In genomic region chr11:50090982-50091675, GRCm38 (mm10) we compare ENCODE assay signal across 15 mouse cellular contexts. TPM values are rescaled to one million over a fixed set of nuclear protein-coding genes. Genes with fewer than 3 reads are reported as not detected.
DNase-seq lines count a peak whose midpoint lies in the region; ATAC-seq lines count a peak whose summit lies in the region.
"Had no signal": no experiment of that assay in that cellular context is flagged by ENCODE, and none has a peak within 500 bp of the region (broad histone marks: within the 10 kb centered on the region; RNA-seq: fewer than 3 reads in every experiment).

No protein-coding gene starts in this region.

- H3K4me3 ChIP-seq in heart, embryonic 13.5 days = no peak overlapping the region
- H3K4me3 ChIP-seq in midbrain, embryonic 13.5 days (replicated peaks) = no peak overlapping the region
- H3K4me3 ChIP-seq: limb, embryonic 12.5 days; neural tube, embryonic 15.5 days had no signal

- 41% methylated on average over 5 of the region's 5 CpGs for WGBS in heart, embryonic 13.5 days
- 41% methylated on average over 5 of the region's 5 CpGs for WGBS in midbrain, embryonic 13.5 days

- intact Hi-C loops in heart, postnatal 14 days (cut with DNase I) = no loop called here

- peak overlapping the region; percentile 39; the same call in 1 of the 2 replicates for H3K27ac ChIP-seq in heart, embryonic 13.5 days (replicated peaks)
- peak overlapping the region; percentile 27 for H3K27ac ChIP-seq in midbrain, embryonic 13.5 days
- H3K27ac ChIP-seq: limb, embryonic 12.5 days; neural tube, embryonic 15.5 days had no signal

- H3K36me3 ChIP-seq in heart, embryonic 13.5 days = peaks cover 43% of the 10 kb centered on the region
- peaks cover 75% of the 10 kb centered on the region for H3K36me3 ChIP-seq in midbrain, embryonic 13.5 days

- H3K9me3 ChIP-seq in heart, embryonic 13.5 days = no peaks in the 10 kb centered on the region
- no peaks in the 10 kb centered on the region for H3K9me3 ChIP-seq in midbrain, embryonic 13.5 days
- H3K9me3 ChIP-seq: limb, embryonic 12.5 days; neural tube, embryonic 15.5 days had no signal

- no peak overlapping the region for H3K4me2 ChIP-seq in heart, embryonic 13.5 days
- H3K4me2 ChIP-seq in midbrain, embryonic 13.5 days (replicated peaks) = no peak overlapping the region
- H3K4me2 ChIP-seq: limb, embryonic 12.5 days; neural tube, embryonic 15.5 days had no signal

- DNase-seq in heart, postnatal 14 days = no peak
- DNase-seq in brain, adult 2 months (ENCODE audit: low read depth, low spot score) = peak; percentile 95
- peak; percentile 96 for DNase-seq in cerebellum, adult 9-10 months
- no peak for DNase-seq in layer of hippocampus, postnatal 14 days (ENCODE audit: low spot score in 2 of 2)
- DNase-seq: adrenal gland, postnatal 36 days; gastrocnemius, postnatal 25 days; heart, postnatal 36 days; kidney, adult 9 months; liver, postnatal 0 days had no signal

- H3K9ac ChIP-seq in heart, embryonic 13.5 days = peak overlapping the region; percentile 38; the same call in 1 of the 2 replicates
- H3K9ac ChIP-seq in midbrain, embryonic 13.5 days (replicated peaks) = no peak overlapping the region
- H3K9ac ChIP-seq: limb, embryonic 12.5 days; liver, postnatal 0 days; neural tube, embryonic 15.5 days had no signal

- ATAC-seq in heart, embryonic 13.5 days (ENCODE audit: extremely low read depth, insufficient number of reproducible peaks, low FRiP score, low TSS enrichment) = no peak
- peak; percentile 53; the same call in 1 of the 2 replicates for ATAC-seq in midbrain, embryonic 13.5 days
- ATAC-seq in megakaryocyte-erythroid progenitor cell, adult 5-6 weeks (replicated peaks; ENCODE audit: low FRiP score, low TSS enrichment, poor library complexity, severe bottlenecking) = no peak
- ATAC-seq in CD4-positive, CD25-positive, alpha-beta regulatory T cell, adult 4 months = no peak
- ATAC-seq: liver, postnatal 0 days had no signal

- H3K4me1 ChIP-seq in heart, embryonic 13.5 days = peaks cover 25% of the 10 kb centered on the region
- peaks cover 25% of the 10 kb centered on the region for H3K4me1 ChIP-seq in midbrain, embryonic 13.5 days (replicated peaks)
- H3K4me1 ChIP-seq: limb, embryonic 12.5 days had no signal

- H3K27me3 ChIP-seq in heart, embryonic 13.5 days (replicated peaks) = no peaks in the 10 kb centered on the region
- H3K27me3 ChIP-seq in midbrain, embryonic 13.5 days = no peaks in the 10 kb centered on the region
- H3K27me3 ChIP-seq: limb, embryonic 12.5 days; neural tube, embryonic 15.5 days had no signal

RNA-seq across cellular contexts. Expression of gene Tbc1d9b, which starts 40.1 kb away (rescaled TPM):
- 26.5 and 26.8 TPM in 2 replicates for polyA plus RNA-seq in heart, embryonic 13.5 days (2015; fragmentation: Nextera tagmentation; extraction: Ambion mirVana)
- 10 to 100 TPM; 41.8 to 43.4 TPM for total RNA-seq in heart, postnatal 14 days (2021)
- polyA plus RNA-seq in midbrain, embryonic 13.5 days (2015; fragmentation: Nextera tagmentation; extraction: Ambion mirVana) = 36.8 and 39.9 TPM in 2 replicates
- total RNA-seq in megakaryocyte-erythroid progenitor cell, adult 5-6 weeks (2014; fragmentation: Nextera tagmentation) = 40.5 and 62.7 TPM in 2 replicates
- 39.8 and 56.7 TPM in 2 replicates for total RNA-seq in megakaryocyte-erythroid progenitor cell, adult 5-6 weeks (2017)
- polyA plus RNA-seq in CD4-positive, CD25-positive, alpha-beta regulatory T cell, adult 4 months (2017; shearing (Covaris generic)) = 10 to 100 TPM; 23.4 to 30.0 TPM
- 100 to 1,000 TPM; 104 to 105 TPM for total RNA-seq in layer of hippocampus, postnatal 14 days (2021)

Comparison
In these comparisons a context has a peak if more than half of its experiments do, and no peak if none do; other contexts are left out.
1. DNase-seq: peak in brain, adult 2 months (single experiment) and cerebellum, adult 9-10 months (single experiment); none in heart, postnatal 14 days (0 of 2) and layer of hippocampus, postnatal 14 days (0 of 2).